Mouse (Mus musculus): ENCODE results near the gene Tfpi2. TPM values are rescaled to one million over a fixed set of nuclear protein-coding genes. Genes with fewer than 3 reads are reported as not detected.

Gene Tfpi2
- total RNA-seq (2023), result under 1 TPM in 1 of 2 experiments, not detected in 1; 0.49 TPM

DNA sequence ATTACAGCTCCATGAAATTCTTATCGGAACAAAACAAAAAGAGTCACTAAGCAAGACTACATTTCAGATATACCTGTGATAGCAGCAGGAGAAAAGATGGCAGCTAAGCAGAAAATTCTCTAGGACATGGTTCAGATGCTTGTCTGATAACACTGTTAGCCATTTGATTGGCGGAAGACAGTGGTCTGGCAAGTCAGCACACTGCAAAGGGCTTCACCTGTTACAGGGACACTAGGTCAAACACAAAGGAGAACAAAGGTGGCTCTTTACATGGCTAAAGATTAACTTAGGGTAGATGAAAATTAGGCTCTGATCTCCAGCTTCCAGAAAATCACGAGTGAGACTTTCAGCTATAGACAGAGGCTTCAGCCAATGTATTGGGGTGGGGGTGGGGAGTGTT is at the start of gene Tfpi2:
Gene Tfpi2, minus strand, starts transcription at position 170 of the 400 bp plus-strand sequence.

GRCm38 (mm10) chr6:4003890-4004306 is 15.2 kb upstream of the Tfpi2 start, which contains the start of gene Gng11:
Gng11 (plus strand) TSS chr6:4003904.

DNA sequence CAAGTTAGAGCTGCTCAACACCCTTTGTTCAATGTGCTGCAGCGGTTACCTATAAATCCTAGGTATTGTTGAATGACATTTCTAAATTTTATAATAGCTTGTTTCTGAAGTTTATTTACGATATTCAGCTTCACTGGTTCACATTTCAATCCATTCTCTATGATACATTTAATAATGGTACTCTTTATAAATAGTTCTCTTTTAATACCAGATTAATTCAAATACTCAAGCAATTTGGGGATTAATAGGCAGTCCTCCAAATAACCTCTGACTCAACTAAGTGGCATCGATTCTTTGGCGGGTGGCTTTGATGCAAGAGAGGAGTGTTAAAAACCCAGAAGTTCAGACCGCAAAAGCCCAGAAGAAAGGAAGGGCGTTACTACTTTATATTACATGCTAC is 4.8 kb upstream of the Tfpi2 start, which contains the start of gene Gngt1:
Gene Gngt1, plus strand, starts transcription at position 301 of the 400 bp plus-strand sequence.

Other genes starting within 250 kb of the Tfpi2 start
- gene Calcr, start 224.2 kb downstream of the Tfpi2 start, total RNA-seq (2023), result not detected
- not detected for gene Gngt1, start 4.9 kb upstream of the Tfpi2 start, total RNA-seq (2023)
- gene Gng11, start 15.0 kb upstream of the Tfpi2 start, total RNA-seq (2023), result 1 to 10 TPM in 1 of 2 experiments, under 1 TPM in 1; 0.57 to 1.5 TPM
- gene Bet1, start 98.1 kb upstream of the Tfpi2 start, total RNA-seq (2023), result 10 to 100 TPM; 10.6 to 12.5 TPM

All from neutrophil, adult 59 days (primary cell).